Mouse (Mus musculus) liver, adult 2 months (tissue): ENCODE results near the gene Prdx5. TPM values are rescaled to one million over a fixed set of nuclear protein-coding genes. Genes with fewer than 3 reads are reported as not detected.

Experiments
- DNase-seq: peaks from one replicate; pipeline ENCODE4 v3.0.0-alpha.2; 2011; ENCODE audit warnings: low read depth, low spot score; ENCODE audit errors: extremely low read depth
- H3K27ac ChIP-seq: fragments of 200-500 bp; replicated peaks from 2 replicates; pipeline ENCODE4 v1.5.1; 2012; ENCODE audit warnings: low read depth, mild to moderate bottlenecking, control low read depth, inconsistent platforms, low read length; ENCODE audit not compliant: insufficient read depth
- H3K27me3 ChIP-seq: fragments of 200-500 bp; 2 replicates; pipeline ENCODE4 v1.6.1; 2012; ENCODE audit warnings: mild to moderate bottlenecking, moderate library complexity, low read length, inconsistent platforms; ENCODE audit not compliant: control insufficient read depth, insufficient read depth
- H3K36me3 ChIP-seq: fragments of 200-500 bp; 2 replicates; pipeline ENCODE4 v1.6.1; 2012; ENCODE audit warnings: low read length, inconsistent platforms; ENCODE audit not compliant: control insufficient read depth, insufficient read depth
- H3K4me1 ChIP-seq: fragments of 200-500 bp; 2 replicates; pipeline ENCODE4 v1.6.1; 2011; ENCODE audit warnings: low read length; ENCODE audit not compliant: control insufficient read depth, insufficient read depth
- H3K4me3 ChIP-seq: fragments of 200-500 bp; 2 replicates; pipeline ENCODE4 v1.5.1; 2011; ENCODE audit warnings: low read depth, mild to moderate bottlenecking, control low read depth, low read length, moderate library complexity; ENCODE audit not compliant: insufficient read depth
- H3K79me2 ChIP-seq: fragments of 200-500 bp; 2 replicates; pipeline ENCODE4 v1.6.1; 2012; ENCODE audit warnings: inconsistent platforms, mild to moderate bottlenecking, low read length, moderate library complexity; ENCODE audit not compliant: control insufficient read depth, insufficient read depth
- H3K9ac ChIP-seq: fragments of 200-500 bp; 2 replicates; pipeline ENCODE4 v1.6.1; 2012; ENCODE audit warnings: low read depth, mild to moderate bottlenecking, control low read depth, inconsistent platforms, low read length
- CTCF ChIP-seq: fragments of 200-500 bp; IDR thresholded peaks from 2 replicates; pipeline ENCODE4 v1.5.1; 2011; ENCODE audit warnings: low read depth, low read length, control low read depth
- POLR2A ChIP-seq: fragments of 200-500 bp; IDR thresholded peaks from 2 replicates; pipeline ENCODE4 v1.6.1; 2011; ENCODE audit warnings: low read length, control low read depth; ENCODE audit not compliant: insufficient read depth; ENCODE audit errors: extremely low read depth
- WGBS: fragments of 180-500 bp; shearing (Covaris S2); methylation state at CpG from one replicate; pipeline ENCODE4 v1.1.7; 2018; 5-methylcytosine and 5-hydroxymethylcytosine counted together
- polyA plus RNA-seq: library from polyadenylated mRNA; depleted of rRNA; stranded (reverse); fragments of >200 nt; gene quantifications from 2 replicates; pipeline ENCODE4 v1.2.3, GENCODE M21; 2012; rRNA removed
- total RNA-seq: library from RNA; depleted of rRNA; stranded (reverse); fragments of >200 nt; gene quantifications from 2 replicates; pipeline ENCODE4 v1.2.3, GENCODE M21; 2014; rRNA removed

Prdx5 gene
- 403 and 615 TPM in 2 replicates for total RNA-seq
- 364 and 379 TPM in 2 replicates for polyA plus RNA-seq

- H3K4me3 ChIP-seq: peak within 1 kb of the TSS; percentile 86
- WGBS: under 1% methylated on average over 65 of the region's 65 CpGs
- peaks cover 19% of the 10 kb centered on the region for H3K4me1 ChIP-seq
- no peaks in the 10 kb centered on the region for H3K27me3 ChIP-seq
- peak within 1 kb of the TSS; percentile 96 for H3K27ac ChIP-seq
- peak within 1 kb of the TSS; percentile 76 for H3K9ac ChIP-seq
- TF ChIP-seq POLR2A: peak; percentile 95
- TF ChIP-seq CTCF: no peak
- peak; percentile 85 for DNase-seq
- H3K79me2 ChIP-seq: peaks cover 6% of the 10 kb centered on the region; the same call in 1 of the 2 replicates
- H3K36me3 ChIP-seq: peaks cover 17% of the 10 kb centered on the region; the same call in 1 of the 2 replicates
Observed at GRCm38 (mm10) chr19:6909507-6910289, at the start of gene Prdx5, which contains the start of gene Trmt112. TSS of gene Prdx5 (minus strand) at chr19:6910106. TSS of gene Trmt112 (plus strand) at chr19:6909698.

GRCm38 (mm10) chr19:6956461-6956860 is 46.6 kb upstream of the Prdx5 start:
- H3K9ac ChIP-seq: no peak overlapping the region
- peaks cover 11% of the 10 kb centered on the region for H3K4me1 ChIP-seq
- DNase-seq: no peak
- no peaks in the 10 kb centered on the region for H3K79me2 ChIP-seq
- no peak overlapping the region for H3K27ac ChIP-seq
- no peaks in the 10 kb centered on the region for H3K36me3 ChIP-seq
- WGBS: 94% methylated on average over 10 of the region's 10 CpGs
- H3K4me3 ChIP-seq: no peak overlapping the region
- H3K27me3 ChIP-seq: no peaks in the 10 kb centered on the region
- TF ChIP-seq POLR2A (no peak), CTCF (no peak)

GRCm38 (mm10) chr19:6955424-6955823 is 45.5 kb upstream of the Prdx5 start:
- H3K79me2 ChIP-seq: no peaks in the 10 kb centered on the region
- 92% methylated on average over 7 of the region's 7 CpGs for WGBS
- H3K36me3 ChIP-seq: no peaks in the 10 kb centered on the region

GRCm38 (mm10) chr19:6954046-6954445 is 44.1 kb upstream of the Prdx5 start:
- 21% methylated on average over 9 of the region's 9 CpGs for WGBS
- no peaks in the 10 kb centered on the region for H3K79me2 ChIP-seq
- TF ChIP-seq POLR2A (no peak), CTCF (peak; percentile 65)
- H3K27ac ChIP-seq: no peak overlapping the region
- H3K4me3 ChIP-seq: no peak overlapping the region
- peak; percentile 57 for DNase-seq
- H3K4me1 ChIP-seq: peaks cover 11% of the 10 kb centered on the region
- H3K27me3 ChIP-seq: no peaks in the 10 kb centered on the region
- H3K36me3 ChIP-seq: no peaks in the 10 kb centered on the region
- H3K9ac ChIP-seq: peak overlapping the region; percentile 46; the same call in 1 of the 2 replicates

More at GRCm38 (mm10) chr19:6955424-6955823, 45.5 kb upstream of the Prdx5 start:
- DNase-seq: no peak
- no peak overlapping the region for H3K4me3 ChIP-seq
- H3K9ac ChIP-seq: no peak overlapping the region
- H3K27ac ChIP-seq: no peak overlapping the region
- TF ChIP-seq CTCF (no peak), POLR2A (no peak)
- H3K4me1 ChIP-seq: peaks cover 11% of the 10 kb centered on the region
- H3K27me3 ChIP-seq: no peaks in the 10 kb centered on the region

GRCm38 (mm10) chr19:6952712-6953037 is 42.8 kb upstream of the Prdx5 start:
- peaks cover 11% of the 10 kb centered on the region for H3K4me1 ChIP-seq
- peak overlapping the region; percentile 98 for H3K27ac ChIP-seq
- peak overlapping the region; percentile 82 for H3K9ac ChIP-seq
- WGBS: 10% methylated on average over 3 of the region's 3 CpGs
- H3K4me3 ChIP-seq: peak overlapping the region; percentile 67
- no peaks in the 10 kb centered on the region for H3K27me3 ChIP-seq
- DNase-seq: peak; percentile 77
- TF ChIP-seq CTCF (no peak), POLR2A (0 out of 2 replicates have a peak, but pooled peaks have one; percentile 42)
- H3K36me3 ChIP-seq: no peaks in the 10 kb centered on the region
- no peaks in the 10 kb centered on the region for H3K79me2 ChIP-seq
